Mouse (Mus musculus): ENCODE data around the gene Cramp1l.

The Cramp1l gene

GRCm38 (mm10) chr17:25015655-25016291 is at the start of gene Cramp1l, which contains the start of gene Ift140:
Cramp1l (minus strand) TSS chr17:25015788.
Ift140 (plus strand) TSS chr17:25016085.
- in situ Hi-C loops (cut with MboI, MseI) = loop anchor here (10.0 kb wide), 2 partner anchors 259 to 1939 kb away; partner anchors contain the start of gene Ube2i

- in situ Hi-C loops (cut with MboI, MseI) = no loop called here
Observed at GRCm38 (mm10) chr17:25065189-25065588, 49.6 kb upstream of the Cramp1l start.

- in situ Hi-C loops (cut with MboI, MseI) = no loop called here
Observed at GRCm38 (mm10) chr17:25064351-25064750, 48.8 kb upstream of the Cramp1l start.

GRCm38 (mm10) chr17:25063872-25064271 is 48.3 kb upstream of the Cramp1l start:
- in situ Hi-C loops (cut with MboI, MseI) = no loop called here

- in situ Hi-C loops (cut with MboI, MseI) = no loop called here
Observed at GRCm38 (mm10) chr17:25063261-25063660, 47.7 kb upstream of the Cramp1l start.

GRCm38 (mm10) chr17:25057041-25057440 is 41.5 kb upstream of the Cramp1l start:
- in situ Hi-C loops (cut with MboI, MseI) = no loop called here

- in situ Hi-C loops (cut with MboI, MseI) = no loop called here
Observed at GRCm38 (mm10) chr17:25053274-25053673, 37.7 kb upstream of the Cramp1l start.

- in situ Hi-C loops (cut with MboI, MseI) = no loop called here
Observed at GRCm38 (mm10) chr17:25047143-25047542, 31.6 kb upstream of the Cramp1l start.

- in situ Hi-C loops (cut with MboI, MseI) = no loop called here
Observed at GRCm38 (mm10) chr17:25045281-25045680, 29.7 kb upstream of the Cramp1l start.

- in situ Hi-C loops (cut with MboI, MseI) = no loop called here
Observed at GRCm38 (mm10) chr17:25044879-25045278, 29.3 kb upstream of the Cramp1l start.

- in situ Hi-C loops (cut with MboI, MseI) = no loop called here
Observed at GRCm38 (mm10) chr17:25036183-25036582, 20.6 kb upstream of the Cramp1l start.

GRCm38 (mm10) chr17:25016292-25017132 is 924 bp upstream of the Cramp1l start:
- in situ Hi-C loops (cut with MboI, MseI) = loop anchor here (10.0 kb wide), 2 partner anchors 258 to 1938 kb away; partner anchors contain the start of gene Ube2i

GRCm38 (mm10) chr17:25014841-25015570 is 582 bp downstream of the Cramp1l start:
- in situ Hi-C loops (cut with MboI, MseI) = loop anchor here (10.0 kb wide), 2 partner anchors 260 to 1940 kb away; partner anchors contain the start of gene Ube2i

- in situ Hi-C loops (cut with MboI, MseI) = loop anchor here (10.0 kb wide), 2 partner anchors 261 to 1941 kb away; partner anchors contain the start of gene Ube2i
Observed at GRCm38 (mm10) chr17:25013606-25014501, 1.7 kb downstream of the Cramp1l start.

GRCm38 (mm10) chr17:25007480-25007879 is 8.1 kb downstream of the Cramp1l start:
- in situ Hi-C loops (cut with MboI, MseI) = no loop called here

- in situ Hi-C loops (cut with MboI, MseI) = no loop called here
Observed at GRCm38 (mm10) chr17:25005102-25005501, 10.5 kb downstream of the Cramp1l start.

GRCm38 (mm10) chr17:24994721-24995120 is 20.9 kb downstream of the Cramp1l start:
- in situ Hi-C loops (cut with MboI, MseI) = no loop called here

GRCm38 (mm10) chr17:24987221-24987620 is 28.4 kb downstream of the Cramp1l start:
- in situ Hi-C loops (cut with MboI, MseI) = no loop called here

- in situ Hi-C loops (cut with MboI, MseI) = no loop called here
Observed at GRCm38 (mm10) chr17:24960852-24961715, 54.5 kb downstream of the Cramp1l start.

All from regulatory T cell (primary cell).